Mouse (Mus musculus) stomach, embryonic 16.5 days (tissue): ENCODE measurements around the gene Pigk. TPM values are rescaled to one million over a fixed set of nuclear protein-coding genes. Genes with fewer than 3 reads are reported as not detected.

Experiments used
- ATAC-seq: fragments of 200-750 bp; cut with Nextera tagmentation; 2 replicates; pipeline ENCODE4 v1.8.0; 2017; ENCODE audit warnings: moderate number of reproducible peaks, moderate TSS enrichment; ENCODE audit not compliant: insufficient read depth, low FRiP score
- H3K27ac ChIP-seq: fragments of 300-500 bp; sonication (generic); 2 replicates; pipeline ENCODE4 v1.5.1; 2014; ENCODE audit warnings: low read length
- H3K27me3 ChIP-seq: fragments of 300-500 bp; sonication (generic); 2 replicates; pipeline ENCODE4 v1.6.1; 2014; ENCODE audit warnings: low read length, control low read depth, mixed read lengths; ENCODE audit not compliant: control insufficient read depth, insufficient read depth
- H3K36me3 ChIP-seq: fragments of 300-500 bp; sonication (generic); 2 replicates; pipeline ENCODE4 v1.6.1; 2014; ENCODE audit warnings: low read length; ENCODE audit not compliant: control insufficient read depth, insufficient read depth
- H3K4me1 ChIP-seq: fragments of 300-500 bp; sonication (generic); 2 replicates; pipeline ENCODE4 v1.6.1; 2014; ENCODE audit warnings: low read length, control low read depth, mixed read lengths; ENCODE audit not compliant: control insufficient read depth, insufficient read depth
- H3K4me2 ChIP-seq: fragments of 300-500 bp; sonication (generic); 2 replicates; pipeline ENCODE4 v1.6.1; 2014; ENCODE audit warnings: low read depth, low read length, mixed read lengths
- H3K4me3 ChIP-seq: fragments of 300-500 bp; sonication (generic); replicated peaks from 2 replicates; pipeline ENCODE4 v1.5.1; 2014; ENCODE audit warnings: mild to moderate bottlenecking, low read length
- H3K9ac ChIP-seq: fragments of 300-500 bp; sonication (generic); 2 replicates; pipeline ENCODE4 v1.6.1; 2014; ENCODE audit warnings: low read length
- H3K9me3 ChIP-seq: fragments of 300-500 bp; sonication (generic); replicated peaks from 2 replicates; pipeline ENCODE4 v1.6.1; 2016; ENCODE audit warnings: low read length, control low read depth; ENCODE audit not compliant: control insufficient read depth
- WGBS: fragments of 180-500 bp; shearing (Covaris S2); extraction: QIAGEN DNeasy Blood & Tissue Kit; methylation state at CpG from one replicate; pipeline ENCODE4 v1.1.7; 2014; 5-methylcytosine and 5-hydroxymethylcytosine counted together
- polyA plus RNA-seq: library from polyadenylated mRNA; unstranded; fragments of >200 nt; fragmentation: Nextera tagmentation; extraction: Ambion mirVana; gene quantifications from 2 replicates; pipeline ENCODE4 v1.2.1, GENCODE M21; 2015

The Pigk gene
- polyA plus RNA-seq, 1 experiment from 2014 or later = 39.0 TPM

- H3K9ac ChIP-seq = no peak overlapping the region
- H3K27ac ChIP-seq = no peak overlapping the region
- H3K4me1 ChIP-seq = peaks cover 6% of the 10 kb centered on the region; the same call in 1 of the 2 replicates
- H3K27me3 ChIP-seq = no peaks in the 10 kb centered on the region
- no peaks in the 10 kb centered on the region for H3K9me3 ChIP-seq
- no peaks in the 10 kb centered on the region for H3K36me3 ChIP-seq
- H3K4me3 ChIP-seq = no peak overlapping the region
- H3K4me2 ChIP-seq = no peak overlapping the region
- 54% methylated on average over 8 of the region's 8 CpGs for WGBS
- ATAC-seq = no peak
These were observed 302.5 kb downstream of the Pigk start for GRCm38 (mm10) chr3:153016355-153016754.

- no peak overlapping the region for H3K4me2 ChIP-seq
- WGBS = 57% methylated on average over 10 of the region's 10 CpGs
- H3K9me3 ChIP-seq = no peaks in the 10 kb centered on the region
- H3K9ac ChIP-seq = no peak overlapping the region
- H3K4me1 ChIP-seq = peaks cover 6% of the 10 kb centered on the region; the same call in 1 of the 2 replicates
- no peak overlapping the region for H3K27ac ChIP-seq
- H3K36me3 ChIP-seq = no peaks in the 10 kb centered on the region
- ATAC-seq = no peak
- H3K4me3 ChIP-seq = no peak overlapping the region
- no peaks in the 10 kb centered on the region for H3K27me3 ChIP-seq
These were observed 304.2 kb downstream of the Pigk start for GRCm38 (mm10) chr3:153018051-153018450.

GRCm38 (mm10) chr3:153024016-153024415 is 310.1 kb downstream of the Pigk start:
- H3K27ac ChIP-seq = no peak overlapping the region
- no peaks in the 10 kb centered on the region for H3K4me1 ChIP-seq
- no peaks in the 10 kb centered on the region for H3K9me3 ChIP-seq
- H3K36me3 ChIP-seq = no peaks in the 10 kb centered on the region
- no peak overlapping the region for H3K4me3 ChIP-seq
- WGBS = 86% methylated on average over 11 of the region's 11 CpGs
- H3K9ac ChIP-seq = no peak overlapping the region
- no peak overlapping the region for H3K4me2 ChIP-seq
- no peaks in the 10 kb centered on the region for H3K27me3 ChIP-seq
- no peak for ATAC-seq

Other genes with a start within 250 kb of the Pigk start
- 2.2 and 2.8 TPM in 2 replicates for gene Ak5, start 45.7 kb upstream of the Pigk start, polyA plus RNA-seq